Mouse (Mus musculus): ENCODE data around the gene Pde1a.

Gene Pde1a

GRCm38 (mm10) chr2:80046751-80047513 lies 82.3 kb downstream of the Pde1a start:
- ATAC-seq (ENCODE audit: low TSS enrichment): 0 out of 2 replicates have a peak, but pooled peaks have one; percentile 41

- no peak for ATAC-seq (ENCODE audit: low TSS enrichment)
These were observed 90.4 kb downstream of the Pde1a start for GRCm38 (mm10) chr2:80038642-80039445.

- ATAC-seq (ENCODE audit: low TSS enrichment): no peak
These were observed 91.3 kb downstream of the Pde1a start for GRCm38 (mm10) chr2:80037971-80038370.

- no peak for ATAC-seq (ENCODE audit: low TSS enrichment)
These were observed 100.2 kb downstream of the Pde1a start for GRCm38 (mm10) chr2:80029051-80029450.

GRCm38 (mm10) chr2:80026053-80026452 lies 103.2 kb downstream of the Pde1a start:
- no peak for ATAC-seq (ENCODE audit: low TSS enrichment)

- ATAC-seq (ENCODE audit: low TSS enrichment): no peak
These were observed 103.7 kb downstream of the Pde1a start for GRCm38 (mm10) chr2:80025597-80025996.

- ATAC-seq (ENCODE audit: low TSS enrichment): no peak
These were observed 104.2 kb downstream of the Pde1a start for GRCm38 (mm10) chr2:80025038-80025437.

- ATAC-seq (ENCODE audit: low TSS enrichment): peak; percentile 35; the same call in 1 of the 2 replicates
These were observed 115.1 kb downstream of the Pde1a start for GRCm38 (mm10) chr2:80014161-80014560.

GRCm38 (mm10) chr2:80013060-80013459 lies 116.2 kb downstream of the Pde1a start:
- ATAC-seq (ENCODE audit: low TSS enrichment): peak; percentile 82

- no peak for ATAC-seq (ENCODE audit: low TSS enrichment)
These were observed 130.1 kb downstream of the Pde1a start for GRCm38 (mm10) chr2:79999168-79999567.

GRCm38 (mm10) chr2:79998460-79998859 lies 130.8 kb downstream of the Pde1a start:
- no peak for ATAC-seq (ENCODE audit: low TSS enrichment)

GRCm38 (mm10) chr2:79991642-79992041 lies 137.6 kb downstream of the Pde1a start:
- no peak for ATAC-seq (ENCODE audit: low TSS enrichment)

GRCm38 (mm10) chr2:79983778-79984177 lies 145.5 kb downstream of the Pde1a start:
- ATAC-seq (ENCODE audit: low TSS enrichment): no peak

- ATAC-seq (ENCODE audit: low TSS enrichment): peak; percentile 65
These were observed 146.0 kb downstream of the Pde1a start for GRCm38 (mm10) chr2:79983222-79983632.

- no peak for ATAC-seq (ENCODE audit: low TSS enrichment)
These were observed 147.5 kb downstream of the Pde1a start for GRCm38 (mm10) chr2:79981781-79982180.

- no peak for ATAC-seq (ENCODE audit: low TSS enrichment)
These were observed 150.3 kb downstream of the Pde1a start for GRCm38 (mm10) chr2:79978992-79979391.

- no peak for ATAC-seq (ENCODE audit: low TSS enrichment)
These were observed 152.0 kb downstream of the Pde1a start for GRCm38 (mm10) chr2:79977259-79977658.

GRCm38 (mm10) chr2:79975947-79976346 lies 153.3 kb downstream of the Pde1a start:
- ATAC-seq (ENCODE audit: low TSS enrichment): no peak

- no peak for ATAC-seq (ENCODE audit: low TSS enrichment)
These were observed 157.0 kb downstream of the Pde1a start for GRCm38 (mm10) chr2:79972271-79972670.

- ATAC-seq (ENCODE audit: low TSS enrichment): no peak
These were observed 159.7 kb downstream of the Pde1a start for GRCm38 (mm10) chr2:79969594-79969993.

GRCm38 (mm10) chr2:79966681-79967506 lies 162.4 kb downstream of the Pde1a start:
- no peak for ATAC-seq (ENCODE audit: low TSS enrichment)

- ATAC-seq (ENCODE audit: low TSS enrichment): no peak
These were observed 163.2 kb downstream of the Pde1a start for GRCm38 (mm10) chr2:79966086-79966485.
